Mouse (Mus musculus) CH12.LX (cell line): Measurements from ENCODE around the gene Alox12b. TPM values are rescaled to one million over a fixed set of nuclear protein-coding genes. Genes with fewer than 3 reads are reported as not detected.

ENCODE experiments used
- DNase-seq: peaks from one replicate; pipeline ENCODE4 v3.0.0-alpha.2; 2013; ENCODE audit errors: extremely low read depth
- H3K27ac ChIP-seq: 2 replicates; pipeline ENCODE4 v1.5.1; 2012; ENCODE audit warnings: low read depth, mild to moderate bottlenecking, control low read depth, moderate library complexity; ENCODE audit not compliant: insufficient read depth
- H3K27me3 ChIP-seq: replicated peaks from 2 replicates; pipeline ENCODE3; 2012; ENCODE audit warnings: inconsistent platforms
- H3K36me3 ChIP-seq, 2 experiments: replicated peaks in 1 of 2; 2 replicates each; pipeline versions ENCODE3 to v1.6.1; 2012; ENCODE audit warnings: inconsistent platforms in 1 of 2, low read length in 1 of 2, mild to moderate bottlenecking in 1 of 2, mixed read lengths in 1 of 2, moderate library complexity in 1 of 2; ENCODE audit not compliant: control insufficient read depth in 1 of 2, insufficient read depth in 1 of 2
- H3K4me1 ChIP-seq, 2 experiments: 2 replicates each; pipeline ENCODE4 v1.6.1; 2012; ENCODE audit warnings: inconsistent platforms in 1 of 2, moderate library complexity in 1 of 2; ENCODE audit not compliant: insufficient read depth in 2 of 2, control insufficient read depth in 1 of 2
- H3K4me2 ChIP-seq: 2 replicates; pipeline ENCODE4 v1.6.1; 2012; ENCODE audit warnings: low read depth, mild to moderate bottlenecking, control low read depth; ENCODE audit not compliant: poor library complexity, insufficient read depth, severe bottlenecking
- H3K4me3 ChIP-seq, 3 experiments: fragments of 150-350 bp in 1 of 3; sonication (generic) in 1 of 3; replicated peaks in 1 of 3; 2 replicates each; pipeline versions ENCODE3 to v1.5.1; 2011 to 2012; ENCODE audit warnings: low read depth in 2 of 3, low read length in 2 of 3, mild to moderate bottlenecking in 2 of 3, moderate library complexity in 2 of 3, control low read depth in 1 of 3, improper control_type of control experiment in 1 of 3, inconsistent platforms in 1 of 3, mixed read lengths in 1 of 3; ENCODE audit not compliant: poor library complexity in 1 of 3
- H3K79me2 ChIP-seq: replicated peaks from 2 replicates; pipeline ENCODE4 v1.6.1; 2012; ENCODE audit warnings: mild to moderate bottlenecking, moderate library complexity; ENCODE audit not compliant: control insufficient read depth, poor library complexity, insufficient read depth, severe bottlenecking; ENCODE audit errors: extremely low read depth
- H3K9ac ChIP-seq: 2 replicates; pipeline ENCODE4 v1.6.1; 2012; ENCODE audit warnings: low read depth, mild to moderate bottlenecking, control low read depth, moderate library complexity; ENCODE audit not compliant: insufficient read depth
- H3K9me3 ChIP-seq: replicated peaks from 2 replicates; pipeline ENCODE3; 2012; ENCODE audit warnings: low read length, inconsistent platforms, mixed read lengths
- BHLHE40 ChIP-seq: IDR thresholded peaks from 2 replicates; pipeline ENCODE4 v1.6.1; 2011; ENCODE audit warnings: mild to moderate bottlenecking, low read depth, low read length, improper control_type of control experiment
- CHD1 ChIP-seq: IDR thresholded peaks from 2 replicates; pipeline ENCODE4 v1.6.1; 2012; ENCODE audit warnings: low read depth, low read length, improper control_type of control experiment, inconsistent platforms
- CHD2 ChIP-seq: IDR thresholded peaks from 2 replicates; pipeline ENCODE4 v1.6.1; 2011; ENCODE audit warnings: low read length, improper control_type of control experiment
- CTCF ChIP-seq, 2 experiments: IDR thresholded peaks in 1 of 2; conservative IDR thresholded peaks in 1 of 2; 2 replicates each; pipeline ENCODE4 v1.5.1; 2011 to 2012; ENCODE audit warnings: low read depth in 2 of 2, low read length in 2 of 2, improper control_type of control experiment in 1 of 2, inconsistent platforms in 1 of 2, mild to moderate bottlenecking in 1 of 2, moderate library complexity in 1 of 2
- E2F4 ChIP-seq: IDR thresholded peaks from 2 replicates; pipeline ENCODE4 v1.6.1; 2011; ENCODE audit warnings: low read depth, low read length, improper control_type of control experiment; ENCODE audit not compliant: insufficient replicate concordance
- ELF1 ChIP-seq: IDR thresholded peaks from 2 replicates; pipeline ENCODE4 v1.6.1; 2014; ENCODE audit warnings: low read depth, mild to moderate bottlenecking, inconsistent platforms, low read length, improper control_type of control experiment
- HCFC1 ChIP-seq: IDR thresholded peaks from 2 replicates; pipeline ENCODE4 v1.6.1; 2012; ENCODE audit warnings: low read depth, mild to moderate bottlenecking, inconsistent platforms, low read length, improper control_type of control experiment
- JUN ChIP-seq: IDR thresholded peaks from 2 replicates; pipeline ENCODE4 v1.6.1; 2011; ENCODE audit warnings: low read depth, mild to moderate bottlenecking, low read length, improper control_type of control experiment, moderate library complexity; ENCODE audit not compliant: insufficient read depth
- KAT2A ChIP-seq: IDR thresholded peaks from 2 replicates; pipeline ENCODE4 v1.6.1; 2012; ENCODE audit warnings: low read length, improper control_type of control experiment, inconsistent platforms; ENCODE audit not compliant: insufficient replicate concordance
- MAFK ChIP-seq: IDR thresholded peaks from 2 replicates; pipeline ENCODE4 v1.6.1; 2011; ENCODE audit warnings: low read length, improper control_type of control experiment; ENCODE audit not compliant: insufficient replicate concordance
- MAX ChIP-seq: IDR thresholded peaks from 2 replicates; pipeline ENCODE4 v1.6.1; 2011; ENCODE audit warnings: low read length, improper control_type of control experiment
- MAZ ChIP-seq: IDR thresholded peaks from 2 replicates; pipeline ENCODE4 v1.6.1; 2012; ENCODE audit warnings: low read depth, mild to moderate bottlenecking, inconsistent platforms, low read length, improper control_type of control experiment, moderate library complexity
- MEF2A ChIP-seq: IDR thresholded peaks from 2 replicates; pipeline ENCODE4 v1.6.1; 2014; ENCODE audit warnings: low read depth, mild to moderate bottlenecking, inconsistent platforms, low read length, improper control_type of control experiment, borderline replicate concordance
- MXI1 ChIP-seq: IDR thresholded peaks from 2 replicates; pipeline ENCODE4 v1.6.1; 2011; ENCODE audit warnings: mild to moderate bottlenecking, low read depth, low read length, improper control_type of control experiment
- MYC ChIP-seq: IDR thresholded peaks from 2 replicates; pipeline ENCODE4 v1.6.1; 2011; ENCODE audit warnings: low read depth, mild to moderate bottlenecking, improper control_type of control experiment, low read length
- NELFE ChIP-seq: IDR thresholded peaks from 2 replicates; pipeline ENCODE4 v1.6.1; 2011; ENCODE audit warnings: low read depth, low read length, improper control_type of control experiment
- NRF1 ChIP-seq: IDR thresholded peaks from 2 replicates; pipeline ENCODE4 v1.6.1; 2014; ENCODE audit warnings: low read depth, mild to moderate bottlenecking, inconsistent platforms, low read length, improper control_type of control experiment, moderate library complexity
- PAX5 ChIP-seq: IDR thresholded peaks from 2 replicates; pipeline ENCODE4 v1.6.1; 2012; ENCODE audit warnings: low read length, inconsistent platforms, mixed read lengths
- POLR2A ChIP-seq: IDR thresholded peaks from 2 replicates; pipeline ENCODE4 v1.6.1; 2011; ENCODE audit warnings: low read depth, mild to moderate bottlenecking, improper control_type of control experiment, low read length
- POLR2AphosphoS2 ChIP-seq: IDR thresholded peaks from 2 replicates; pipeline ENCODE4 v1.6.1; 2011; ENCODE audit warnings: low read depth, low read length, improper control_type of control experiment
- RAD21 ChIP-seq: IDR thresholded peaks from 2 replicates; pipeline ENCODE4 v1.6.1; 2011; ENCODE audit warnings: low read depth, mild to moderate bottlenecking, low read length, improper control_type of control experiment, moderate library complexity
- RCOR1 ChIP-seq: conservative IDR thresholded peaks from 2 replicates; pipeline ENCODE4 v1.6.1; 2012; ENCODE audit warnings: low read depth, mild to moderate bottlenecking, inconsistent platforms, low read length, improper control_type of control experiment
- SIN3A ChIP-seq: IDR thresholded peaks from 2 replicates; pipeline ENCODE4 v1.6.1; 2012; ENCODE audit warnings: low read length, improper control_type of control experiment, inconsistent platforms
- SMC3 ChIP-seq: IDR thresholded peaks from 2 replicates; pipeline ENCODE4 v1.6.1; 2011; ENCODE audit warnings: low read depth, low read length, improper control_type of control experiment
- TBP ChIP-seq: conservative IDR thresholded peaks from 2 replicates; pipeline ENCODE4 v1.6.1; 2011; ENCODE audit warnings: low read depth, low read length, improper control_type of control experiment
- TCF12 ChIP-seq: IDR thresholded peaks from 2 replicates; pipeline ENCODE4 v1.6.1; 2014; ENCODE audit warnings: low read depth, mild to moderate bottlenecking, inconsistent platforms, low read length, improper control_type of control experiment
- UBTF ChIP-seq: IDR thresholded peaks from 2 replicates; pipeline ENCODE4 v1.6.1; 2012; ENCODE audit warnings: low read depth, mild to moderate bottlenecking, inconsistent platforms, low read length, improper control_type of control experiment, moderate library complexity
- USF2 ChIP-seq: conservative IDR thresholded peaks from 2 replicates; pipeline ENCODE4 v1.6.1; 2011; ENCODE audit warnings: low read depth, low read length, improper control_type of control experiment
- ZC3H11A ChIP-seq: IDR thresholded peaks from 2 replicates; pipeline ENCODE4 v1.6.1; 2012; ENCODE audit warnings: low read depth, mild to moderate bottlenecking, inconsistent platforms, low read length, improper control_type of control experiment
- ZMIZ1 ChIP-seq: IDR thresholded peaks from 2 replicates; pipeline ENCODE4 v1.6.1; 2012; ENCODE audit warnings: low read depth, mild to moderate bottlenecking, inconsistent platforms, low read length, improper control_type of control experiment
- dilution Hi-C: fragments of 300-500 bp; cut with MboI; formaldehyde crosslinking; loops from 2 replicates; pipeline ENCODE4 v1.14.3; 2020; ENCODE audit warnings: low sequenced_read_pairs; ENCODE audit not compliant: extremely low pct_unique_long_range_greater_than_20kb, extremely low pct_ligation_motif_present
- in situ Hi-C: fragments of 300-500 bp; cut with MboI; formaldehyde crosslinking; loops from 3 replicates; pipeline ENCODE4 v1.14.3; 2019; ENCODE audit warnings: low sequenced_read_pairs, low pct_ligation_motif_present, low pct_unique_long_range_greater_than_20kb, mixed read lengths
- polyA plus RNA-seq: library from polyadenylated mRNA; unstranded; fragments of >175 nt; gene quantifications from 2 replicates; pipeline ENCODE4 v1.2.1, GENCODE M21; 2012; ENCODE audit warnings: low read depth; ENCODE audit not compliant: insufficient read length
- total RNA-seq, 2 experiments: library from RNA; depleted of rRNA; stranded (reverse); fragments of 300-350 nt in 1 of 2; fragments of >200 nt in 1 of 2; gene quantifications; 2 replicates each; pipeline ENCODE4 v1.2.3; 2012 to 2014

Alox12b gene
- total and polyA plus RNA-seq, 3 experiments = not detected

GRCm38 (mm10) chr11:69121741-69122335, 35.0 kb upstream of the Alox12b start:
- no peak overlapping the region for H3K27ac ChIP-seq
- dilution Hi-C loops = no loop called here
- H3K27me3 ChIP-seq = peaks cover 61% of the 10 kb centered on the region
- H3K9me3 ChIP-seq = no peaks in the 10 kb centered on the region
- peaks cover 5 to 52% of the 10 kb centered on the region in 2 experiments for H3K4me1 ChIP-seq
- no peaks in the 10 kb centered on the region for H3K36me3 ChIP-seq
- H3K4me3 ChIP-seq = peak overlapping the region; percentile 69 to 97 (median 76)
- H3K79me2 ChIP-seq = no peaks in the 10 kb centered on the region
- in situ Hi-C loops = no loop called here
- peak overlapping the region; percentile 68 for H3K9ac ChIP-seq
- 0 out of 2 replicates have a peak, but pooled peaks have one; percentile 55 for TF ChIP-seq MAZ
- peak; percentile 64; the same call in 1 of the 2 replicates for TF ChIP-seq CHD2
- no peak for TF ChIP-seq MYC
- peak; percentile 2; the same call in 1 of the 2 replicates for TF ChIP-seq SIN3A
- TF ChIP-seq MEF2A = peak; percentile 10; the same call in 1 of the 2 replicates
- TF ChIP-seq CHD1 = no peak; the same call in 1 of the 2 replicates
- 0 out of 2 replicates have a peak, but pooled peaks have one; percentile 14 for TF ChIP-seq HCFC1
- no peak for TF ChIP-seq RCOR1
- TF ChIP-seq E2F4 = no peak
- TF ChIP-seq, all 38 proteins: peak for 5
- peak overlapping the region; percentile 78 for H3K4me2 ChIP-seq
- peak; percentile 27 for DNase-seq

DNA sequence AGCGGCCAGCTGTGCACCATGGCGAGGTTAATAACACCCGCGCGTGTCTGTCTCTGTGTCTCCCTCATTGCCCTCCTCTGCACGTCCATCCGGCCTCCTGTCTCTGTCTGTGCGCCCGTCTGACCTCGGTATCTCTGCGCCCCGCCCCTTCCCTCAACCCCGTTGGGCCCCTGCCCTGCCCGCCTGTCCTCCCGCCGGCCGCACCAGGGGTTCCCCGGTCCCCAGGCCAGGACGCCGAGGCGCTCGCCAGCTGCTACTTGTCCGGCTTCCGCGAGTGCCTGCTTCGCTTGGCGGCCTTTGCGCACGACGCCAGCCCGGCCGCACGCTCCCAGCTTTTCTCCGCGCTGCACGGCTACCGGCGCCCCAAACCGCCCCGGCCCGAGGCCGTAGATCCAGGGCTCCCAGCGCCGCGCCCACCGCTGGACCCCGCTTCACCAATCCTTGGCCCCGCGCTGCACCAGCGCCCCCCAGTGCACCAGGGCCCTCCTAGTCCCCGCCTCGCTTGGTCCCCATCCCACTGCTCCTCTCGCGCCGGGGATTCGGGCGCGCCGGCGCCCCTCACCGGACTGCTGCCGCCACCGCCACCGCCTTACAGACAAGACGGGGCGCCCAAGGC, 34.3 kb upstream of the Alox12b start, which contains the start of gene 9130213A22Rik:
Gene 9130213A22Rik, minus strand, starts transcription at position 254 of the 616 bp plus-strand sequence.
- no peaks in the 10 kb centered on the region for H3K36me3 ChIP-seq
- peaks cover 4 to 51% of the 10 kb centered on the region in 2 experiments for H3K4me1 ChIP-seq
- H3K9me3 ChIP-seq = no peaks in the 10 kb centered on the region
- H3K9ac ChIP-seq = peak within 1 kb of the TSS; percentile 68
- peak within 1 kb of the TSS; percentile 61 for H3K27ac ChIP-seq
- H3K4me3 ChIP-seq = peak within 1 kb of the TSS; percentile 69 to 97 (median 76)
- H3K27me3 ChIP-seq = peaks cover 61% of the 10 kb centered on the region
- H3K79me2 ChIP-seq = no peaks in the 10 kb centered on the region
- dilution Hi-C loops (no loop called here), in situ Hi-C loops (no loop called here)
- peak; percentile 71 for DNase-seq
- H3K4me2 ChIP-seq = peak within 1 kb of the TSS; percentile 78
- TF ChIP-seq TCF12 (no peak), KAT2A (no peak), RAD21 (peak; percentile 82), MXI1 (peak; percentile 82), SIN3A (peak; percentile 48), ELF1 (peak; percentile 53; the same call in 1 of the 2 replicates), RCOR1 (no peak), UBTF (peak; percentile 98), POLR2A (no peak), USF2 (no peak; the same call in 1 of the 2 replicates), CHD2 (no peak), JUN (no peak), SMC3 (peak; percentile 83), ZC3H11A (peak; percentile 38), NELFE (peak; percentile 31; the same call in 1 of the 2 replicates), ZMIZ1 (no peak), MAX (no peak), HCFC1 (peak; percentile 2), NRF1 (peak; percentile 56), POLR2AphosphoS2 (no peak), CTCF (conservative IDR thresholded peaks at IDR 0.05 in 1 of 2, IDR thresholded peaks at IDR 0.05 in 1 of 2; ENCODE audit: low read depth in 2 of 2, low read length in 2 of 2) (peak in 1 of 2 experiments; percentile 97; a peak in 2 of 4 replicates), PAX5 (no peak), TBP (no peak), MYC (no peak), BHLHE40 (no peak), MAFK (no peak), MEF2A (0 out of 2 replicates have a peak, but pooled peaks have one; percentile 21)
